Mouse (Mus musculus): Measurements from ENCODE around the gene BC028528. TPM values are rescaled to one million over a fixed set of nuclear protein-coding genes. Genes with fewer than 3 reads are reported as not detected.
A peak's percentile ranks its signal among the peaks of the same experiment; 100 is the strongest.
"Not testable (repeated sequence)": the region's sequence is repeated elsewhere in the genome, so short reads cannot be mapped to it uniquely, and the experiment has no call there.

Gene BC028528
- polyA plus RNA-seq, 1 experiment, result 15.0 TPM

DNA sequence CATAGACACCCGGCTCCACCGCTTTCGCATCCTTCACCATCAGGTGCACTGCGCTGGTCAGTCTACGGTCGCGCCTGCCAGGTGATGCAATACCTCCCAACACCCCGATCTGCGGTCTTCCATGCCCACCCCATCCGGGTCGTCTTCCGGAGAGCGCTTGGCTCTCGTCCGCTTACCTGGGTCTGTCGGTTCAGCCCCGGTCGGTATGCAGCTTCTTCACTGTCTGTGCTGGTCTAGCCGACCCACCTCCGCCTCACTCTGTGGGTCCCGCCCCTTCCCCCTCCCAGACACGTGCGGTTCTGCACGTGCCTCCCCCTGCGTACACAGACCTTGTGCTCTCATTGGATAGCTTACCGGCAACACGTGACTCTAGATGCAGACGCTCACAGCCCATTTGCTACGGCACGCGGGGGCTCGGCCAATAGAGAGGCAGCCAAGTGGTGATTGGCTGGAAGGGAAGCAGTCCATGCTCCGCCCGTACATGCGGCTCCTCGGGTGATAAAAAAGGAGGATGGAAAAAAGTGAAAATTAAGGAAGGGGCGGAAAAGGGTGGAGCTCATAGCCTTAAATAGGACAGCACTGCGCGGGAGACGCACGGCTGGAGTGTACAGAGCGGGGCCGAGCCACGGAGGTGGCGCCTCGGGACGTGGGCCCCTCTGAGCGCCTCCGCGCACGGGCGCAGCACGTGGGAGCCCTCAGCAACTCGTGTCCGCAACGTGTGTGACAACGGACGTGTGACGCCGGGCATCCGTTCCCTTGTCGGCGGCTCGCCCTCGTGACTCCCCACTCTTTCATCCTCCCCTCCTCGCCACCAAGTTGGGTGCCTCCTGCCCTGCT is 9.6 kb downstream of the BC028528 start, which contains the start of gene Ciart:
TSS of gene Ciart (minus strand) at position 273 of the 837 bp plus-strand sequence.
- peak; percentile 96 to 97 for DNase-seq (ENCODE audit: extremely low spot score in 1 of 2, low spot score in 1 of 2)

DNA sequence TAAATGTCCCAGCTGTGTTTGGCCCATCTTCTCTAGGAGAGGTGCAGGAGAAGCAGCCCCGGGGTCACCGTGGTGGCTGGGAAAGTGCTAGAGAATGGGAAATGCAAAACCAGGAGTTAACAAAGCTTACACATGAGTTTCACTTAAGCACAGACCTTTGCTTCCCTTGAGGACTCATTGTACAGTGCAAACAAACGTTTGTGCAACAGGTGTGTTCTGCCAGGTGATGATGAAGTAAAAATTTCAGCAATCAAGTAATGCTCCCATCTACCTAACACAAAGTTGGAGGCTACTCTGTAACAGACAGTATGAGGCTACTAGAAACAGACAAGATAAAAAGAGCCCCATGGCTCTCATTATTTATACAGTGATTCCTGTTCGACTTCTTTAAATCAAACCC is 12.7 kb downstream of the BC028528 start:
- DNase-seq (ENCODE audit: extremely low spot score in 1 of 2, low spot score in 1 of 2), result no peak

DNA sequence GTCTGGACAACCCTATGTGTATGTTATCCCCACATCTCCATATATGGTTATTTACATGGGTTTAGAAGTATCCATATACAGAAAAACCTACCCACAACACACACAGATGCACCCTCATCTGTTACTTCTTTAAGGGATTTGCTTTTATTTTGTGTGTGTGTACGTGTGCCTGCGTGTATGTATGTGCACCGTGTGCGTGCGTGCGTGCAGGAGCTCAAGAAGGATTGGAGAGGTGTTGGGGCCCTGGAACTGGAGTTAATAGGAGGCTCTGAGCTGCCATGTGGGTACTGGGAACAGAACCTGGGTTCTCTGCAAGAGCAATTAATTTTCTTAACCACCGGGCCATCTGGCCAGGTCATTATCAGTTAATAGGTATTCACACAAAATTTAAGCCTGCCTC is 19.8 kb downstream of the BC028528 start:
- DNase-seq (ENCODE audit: extremely low spot score in 1 of 2, low spot score in 1 of 2), result no peak

DNA sequence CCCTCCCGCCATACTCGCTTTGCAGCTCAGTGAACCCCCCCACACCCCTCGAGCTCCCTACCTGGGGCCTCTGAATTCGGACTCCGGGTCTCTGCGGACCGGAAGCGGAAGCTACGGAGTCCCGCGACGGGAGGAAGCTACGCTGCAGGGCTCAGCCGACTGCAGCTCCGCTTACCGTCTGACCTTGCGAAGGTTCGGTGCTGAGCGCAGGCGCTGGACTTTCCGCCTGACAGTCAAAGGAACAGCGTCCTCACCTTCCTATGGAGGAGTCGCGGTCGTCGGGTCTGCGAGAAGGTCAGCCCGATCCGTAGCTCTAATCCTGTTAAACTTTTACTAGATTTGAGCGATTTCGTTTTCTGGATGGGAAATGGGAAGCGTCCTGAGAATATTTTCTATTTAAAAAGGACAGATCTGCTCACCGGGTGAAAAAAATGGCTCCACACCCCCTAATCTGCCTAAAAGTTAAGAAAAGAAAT is 20.4 kb downstream of the BC028528 start, which contains the start of gene Mrps21:
TSS of gene Mrps21 (minus strand) at position 128 of the 476 bp plus-strand sequence.
- DNase-seq (ENCODE audit: extremely low spot score in 1 of 2, low spot score in 1 of 2), result peak; percentile 75 to 89

DNA sequence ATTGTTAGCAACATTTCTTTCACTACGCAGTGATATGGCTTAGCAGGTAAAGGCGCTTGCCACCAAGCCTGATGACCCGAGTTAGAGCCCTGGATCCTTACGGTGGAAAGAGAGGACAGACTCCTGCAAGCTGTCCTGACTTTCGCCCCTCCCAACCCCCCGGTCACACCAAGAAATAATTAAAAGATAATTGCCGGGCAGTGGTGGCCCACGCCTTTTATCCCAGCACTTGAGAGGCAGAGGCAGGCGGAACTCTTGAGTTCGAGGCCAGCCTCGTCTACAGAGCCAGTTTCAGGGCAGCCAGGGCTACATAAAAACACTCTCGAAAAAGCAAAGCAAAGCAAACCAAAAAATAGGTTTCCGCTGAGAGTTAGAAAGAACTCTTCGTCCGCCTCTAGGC is 20.8 kb downstream of the BC028528 start:
- DNase-seq (ENCODE audit: extremely low spot score in 1 of 2, low spot score in 1 of 2), result no peak

DNA sequence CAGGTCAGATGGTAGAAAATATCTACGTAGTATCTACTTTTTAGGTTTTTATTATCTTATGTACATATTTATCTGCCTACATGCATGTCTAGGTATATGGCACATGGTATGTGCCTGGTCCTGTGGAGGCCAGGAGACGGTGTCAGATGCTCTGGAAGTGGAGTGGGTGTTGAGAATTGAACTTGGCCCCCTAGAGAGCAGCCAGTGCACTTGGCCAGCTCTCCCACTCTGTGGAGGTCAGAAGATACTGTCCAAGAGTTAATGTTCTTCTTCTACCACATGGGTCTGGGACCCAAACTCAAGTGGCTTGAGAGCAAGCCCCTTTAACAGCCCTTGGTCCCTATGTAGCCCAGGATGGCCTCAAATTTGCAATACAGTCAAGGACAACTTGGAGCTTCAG is 24.4 kb downstream of the BC028528 start:
- DNase-seq (ENCODE audit: extremely low spot score in 1 of 2, low spot score in 1 of 2), result no peak

DNA sequence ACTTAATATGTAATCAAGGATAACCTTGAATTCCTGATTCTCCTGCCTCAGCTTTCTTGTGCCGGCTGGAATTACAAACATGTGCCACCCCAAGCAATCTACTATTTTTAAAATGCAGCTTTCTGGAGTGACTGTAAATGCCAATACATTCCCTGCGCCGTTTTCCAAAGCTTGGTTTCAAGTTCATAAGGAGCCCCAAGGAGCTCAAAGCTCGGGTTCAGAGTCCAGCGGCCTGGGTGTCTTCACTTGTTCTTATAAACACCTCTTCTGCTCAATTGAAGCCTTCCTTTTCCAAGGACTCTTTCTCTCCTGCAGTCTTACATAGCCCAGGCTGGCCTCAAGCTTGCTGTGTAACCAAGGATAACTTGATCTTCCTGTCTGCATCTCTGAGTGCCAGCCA is 25.7 kb downstream of the BC028528 start:
- DNase-seq (ENCODE audit: extremely low spot score in 1 of 2, low spot score in 1 of 2), result no peak

DNA sequence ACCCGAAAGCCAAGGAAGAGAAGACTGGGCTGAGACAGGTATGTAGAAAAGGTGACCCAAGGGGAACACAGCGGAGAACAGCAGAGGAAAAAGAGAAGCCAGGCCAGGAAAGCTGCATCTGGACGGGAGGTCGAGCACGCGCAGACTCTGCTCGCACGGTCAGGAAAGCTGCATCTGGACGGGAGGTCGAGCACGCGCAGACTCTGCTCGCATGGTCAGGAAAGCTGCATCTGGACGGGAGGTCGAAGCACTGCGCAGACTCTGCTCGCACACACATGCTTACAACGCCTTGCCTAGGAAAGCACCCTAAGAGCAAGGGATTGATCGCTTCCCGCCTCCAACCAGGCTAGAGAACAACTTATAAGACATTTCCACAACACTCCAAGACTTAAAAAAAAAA is 26.2 kb downstream of the BC028528 start:
- no peak for DNase-seq (ENCODE audit: extremely low spot score in 1 of 2, low spot score in 1 of 2)

DNA sequence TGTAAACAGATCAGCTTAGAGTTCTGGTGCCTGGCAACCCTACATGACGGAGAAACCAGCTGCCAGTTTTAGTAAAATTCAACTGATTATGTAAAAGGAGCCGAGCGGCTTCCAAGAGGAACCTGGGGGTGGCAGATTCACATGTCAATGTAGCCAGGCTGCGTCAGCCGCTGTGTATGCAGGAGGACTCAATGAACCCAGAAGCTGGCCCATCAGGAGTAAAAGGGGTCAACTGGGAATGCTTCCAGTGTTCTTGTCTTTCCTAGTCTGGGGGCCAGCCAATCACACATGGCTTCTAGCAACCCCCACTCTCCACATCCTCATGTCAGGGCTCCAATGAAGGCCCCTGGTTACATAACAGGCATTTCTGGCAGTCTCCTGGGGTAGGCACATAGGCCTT is 26.8 kb downstream of the BC028528 start:
- DNase-seq (ENCODE audit: extremely low spot score in 1 of 2, low spot score in 1 of 2), result peak; percentile 86 to 91

DNA sequence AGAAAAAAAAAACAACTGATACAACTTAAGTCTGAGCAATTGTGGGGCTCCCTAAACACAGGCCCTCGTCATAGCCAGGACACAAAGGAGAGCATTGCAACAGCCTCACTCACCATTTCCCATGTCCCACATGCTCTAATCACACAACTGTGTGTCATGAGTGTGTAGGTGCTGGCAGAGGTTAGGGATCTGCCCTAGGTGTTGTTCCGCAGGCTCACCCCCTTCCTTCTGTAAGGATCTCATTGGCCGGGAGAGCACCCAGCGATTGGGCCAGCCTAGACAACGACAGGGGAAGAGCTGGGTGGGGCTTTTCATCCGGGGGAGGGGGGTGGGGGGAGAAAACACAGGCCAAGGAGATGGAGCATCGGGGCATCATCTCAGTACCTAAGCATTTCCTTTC is 28.2 kb downstream of the BC028528 start:
- DNase-seq (ENCODE audit: extremely low spot score in 1 of 2, low spot score in 1 of 2), result no peak

DNA sequence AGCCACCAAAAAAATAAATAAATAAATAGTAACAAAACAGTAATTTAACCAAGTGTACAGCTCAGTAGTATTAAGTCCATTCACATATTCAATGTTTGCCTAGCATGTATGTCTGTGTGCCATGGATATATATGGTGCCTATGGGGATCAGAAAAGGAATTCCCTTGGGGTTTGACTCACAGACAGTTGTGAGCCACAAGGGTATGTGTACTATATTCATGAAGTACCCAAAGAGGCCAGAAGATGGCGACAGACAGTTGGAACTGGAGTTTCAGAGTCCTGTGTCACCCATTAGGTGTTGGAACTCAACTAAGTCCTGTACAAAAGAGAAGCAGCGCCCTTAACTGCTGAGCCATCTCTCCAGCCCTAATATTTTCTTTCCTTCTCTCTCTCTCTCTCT is 30.0 kb downstream of the BC028528 start:
- peak; percentile 46 to 90 for DNase-seq (ENCODE audit: extremely low spot score in 1 of 2, low spot score in 1 of 2)

DNA sequence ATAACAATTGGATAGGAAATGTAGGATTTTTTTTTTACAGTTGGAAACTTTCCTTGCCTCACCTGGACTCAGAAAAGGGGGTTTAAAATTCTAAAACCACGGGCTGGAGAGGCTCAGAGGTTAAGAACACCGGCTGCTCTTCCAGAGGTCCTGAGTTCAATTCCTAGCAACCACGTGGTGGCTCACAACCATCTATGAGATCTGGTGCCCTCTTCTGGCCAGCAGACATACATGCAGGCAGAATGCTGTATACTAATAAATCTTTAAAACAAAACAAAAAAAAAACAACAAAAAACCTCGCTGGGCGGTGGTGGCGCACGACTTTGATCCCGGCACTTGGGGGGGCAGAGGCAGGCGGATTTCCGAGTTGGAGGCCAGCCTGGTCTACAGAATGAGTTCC is 30.6 kb downstream of the BC028528 start:
- DNase-seq (ENCODE audit: extremely low spot score in 1 of 2, low spot score in 1 of 2), result no peak

DNA sequence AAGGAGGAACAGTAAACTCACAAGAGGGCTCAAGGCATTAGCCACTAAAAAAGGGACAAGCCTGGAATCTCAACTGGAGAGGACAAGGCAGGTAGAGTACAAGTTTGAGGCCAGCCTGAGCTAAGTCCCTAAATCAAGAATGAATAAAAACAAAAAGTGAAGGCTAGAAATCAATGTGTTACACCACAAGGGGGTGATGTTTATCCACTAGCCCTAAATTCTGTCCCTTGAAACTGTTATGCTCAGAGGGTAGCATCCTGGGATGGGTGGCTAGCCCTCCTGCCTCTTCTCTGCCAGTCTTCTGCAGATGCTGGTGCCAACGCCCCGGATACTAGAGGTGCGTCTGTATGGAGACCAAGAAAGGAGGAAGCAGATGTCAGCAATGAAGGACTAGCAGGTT is 31.5 kb downstream of the BC028528 start:
- no peak for DNase-seq (ENCODE audit: extremely low spot score in 1 of 2, low spot score in 1 of 2)

DNA sequence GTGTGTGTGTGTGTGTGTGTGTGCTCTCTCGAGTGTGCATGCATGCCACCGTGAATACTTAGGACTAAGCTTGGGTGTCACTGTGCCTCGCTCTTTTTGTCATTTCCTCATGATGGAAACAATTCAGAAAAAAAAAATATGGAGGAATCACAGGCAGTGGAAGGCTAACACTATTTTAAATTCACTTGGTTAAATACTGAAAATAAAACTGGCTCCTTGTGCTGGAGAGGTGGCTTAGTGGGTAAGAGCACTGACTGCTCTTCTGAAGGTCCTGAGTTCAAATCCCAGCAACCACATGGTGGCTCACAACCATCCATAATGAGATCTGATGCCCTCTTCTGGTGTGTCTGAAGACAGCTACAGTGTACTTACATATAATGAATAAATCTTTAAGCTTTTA is 33.5 kb downstream of the BC028528 start:
- not testable (repeated sequence) for DNase-seq (ENCODE audit: extremely low spot score in 1 of 2, low spot score in 1 of 2)

DNA sequence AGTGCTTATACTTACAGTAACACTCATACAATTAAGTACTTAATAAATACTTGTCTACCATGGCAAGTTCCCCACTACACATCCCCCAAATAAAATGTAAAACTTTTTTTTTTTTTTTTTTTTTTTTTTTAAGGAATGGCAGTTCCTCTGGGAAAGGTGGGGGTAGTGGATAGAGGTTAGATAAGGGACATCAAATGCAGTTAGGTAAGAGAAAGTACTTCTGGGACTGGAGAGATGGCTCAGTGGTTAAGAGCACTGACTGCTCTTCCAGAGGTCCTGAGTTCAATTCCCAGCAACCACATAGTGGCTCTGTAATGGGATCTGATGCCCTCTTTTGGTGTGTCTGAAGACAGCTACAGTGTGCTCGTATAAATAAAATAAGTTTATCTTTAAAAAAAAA is 34.8 kb downstream of the BC028528 start:
- DNase-seq (ENCODE audit: extremely low spot score in 1 of 2, low spot score in 1 of 2), result not testable (repeated sequence)

DNA sequence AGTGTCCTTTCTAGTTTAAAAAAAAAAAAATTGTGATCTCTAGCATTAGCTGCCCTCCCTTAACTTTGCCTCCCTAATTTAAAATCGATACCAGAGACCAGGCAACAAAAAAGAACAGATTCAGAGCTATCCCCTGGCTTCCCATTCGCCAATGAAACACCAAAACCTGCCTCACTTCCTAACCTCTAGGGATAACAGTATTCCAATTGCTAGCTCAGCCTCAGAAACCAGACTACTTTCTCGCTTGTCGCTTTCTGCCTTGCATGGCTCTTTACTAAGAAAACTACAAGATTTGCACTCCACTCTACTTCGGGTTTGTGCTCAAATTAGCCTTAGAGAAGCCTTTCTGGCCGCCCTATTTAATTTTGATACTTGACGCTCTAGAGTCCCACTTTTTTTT is 35.7 kb downstream of the BC028528 start:
- DNase-seq (ENCODE audit: extremely low spot score in 1 of 2, low spot score in 1 of 2), result no peak

DNA sequence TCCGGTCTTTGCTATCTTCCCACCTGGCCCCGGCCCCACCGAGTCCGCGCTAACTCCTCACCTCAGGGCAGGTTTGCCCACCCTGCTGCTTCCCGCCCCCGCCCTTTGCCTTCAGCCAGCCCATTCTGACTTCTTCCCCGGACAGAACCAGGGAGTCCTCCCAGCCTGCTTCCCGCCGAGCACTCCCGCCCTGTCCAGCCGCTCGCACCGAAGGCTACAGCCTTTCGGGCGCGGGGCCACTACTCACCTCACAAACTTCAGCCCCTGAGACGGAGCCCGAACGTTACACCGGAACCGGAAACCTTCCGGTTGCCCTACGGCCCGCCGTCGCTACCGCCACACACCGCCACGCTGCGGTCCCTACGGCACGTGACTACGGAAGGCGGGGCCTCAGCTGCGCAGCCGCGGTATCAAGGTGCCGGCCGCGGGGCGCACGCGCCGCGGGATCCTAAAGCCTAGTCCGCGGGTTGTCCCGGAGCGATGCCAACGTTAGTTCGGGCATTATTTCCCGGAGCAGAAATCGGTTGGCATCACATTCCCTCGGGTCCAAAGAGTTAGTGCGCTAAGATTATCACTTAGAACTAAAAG is 36.2 kb downstream of the BC028528 start, which contains the start of gene Prpf3:
TSS of gene Prpf3 (minus strand) at position 384 of the 588 bp plus-strand sequence.
- DNase-seq (ENCODE audit: extremely low spot score in 1 of 2, low spot score in 1 of 2), result peak; percentile 80 to 96

DNA sequence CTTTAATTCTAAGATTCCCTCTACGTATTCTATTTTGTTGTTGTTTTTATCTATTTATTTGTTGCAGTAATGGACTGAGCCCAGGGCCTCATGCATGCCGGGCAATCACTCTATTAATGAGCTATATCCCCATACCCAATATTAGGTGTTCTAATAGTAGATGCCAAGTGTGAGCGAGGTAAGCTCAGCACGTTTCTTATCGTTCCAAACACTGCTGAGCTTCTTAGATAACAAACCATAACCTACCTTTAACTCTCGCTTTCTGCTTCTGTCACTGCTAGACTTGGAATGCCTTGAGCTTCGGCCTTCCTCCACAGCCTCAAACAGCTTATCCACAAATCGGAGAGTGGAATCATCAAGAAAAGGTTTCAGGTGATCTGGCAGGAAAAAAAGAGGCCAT is 40.5 kb downstream of the BC028528 start:
- no peak for DNase-seq (ENCODE audit: extremely low spot score in 1 of 2, low spot score in 1 of 2)

DNA sequence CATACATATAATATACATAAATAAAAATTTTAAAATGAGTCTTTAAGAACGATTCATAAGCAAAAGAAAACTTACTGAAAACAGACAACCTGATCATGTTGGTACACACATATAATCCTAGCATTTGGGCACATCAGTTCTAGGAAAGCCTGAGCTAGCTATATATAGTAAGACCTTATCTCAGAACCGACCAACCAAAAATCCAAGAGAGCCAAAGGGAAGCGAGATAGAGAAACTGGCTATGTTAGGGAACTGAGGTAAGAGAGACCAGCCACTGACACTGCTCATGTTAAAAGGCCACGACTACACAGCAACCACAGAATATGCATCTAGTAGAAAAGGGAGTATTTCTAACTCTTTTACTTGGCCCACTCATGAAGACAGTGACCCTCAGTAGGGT is 41.2 kb downstream of the BC028528 start:
- DNase-seq (ENCODE audit: extremely low spot score in 1 of 2, low spot score in 1 of 2), result no peak

DNA sequence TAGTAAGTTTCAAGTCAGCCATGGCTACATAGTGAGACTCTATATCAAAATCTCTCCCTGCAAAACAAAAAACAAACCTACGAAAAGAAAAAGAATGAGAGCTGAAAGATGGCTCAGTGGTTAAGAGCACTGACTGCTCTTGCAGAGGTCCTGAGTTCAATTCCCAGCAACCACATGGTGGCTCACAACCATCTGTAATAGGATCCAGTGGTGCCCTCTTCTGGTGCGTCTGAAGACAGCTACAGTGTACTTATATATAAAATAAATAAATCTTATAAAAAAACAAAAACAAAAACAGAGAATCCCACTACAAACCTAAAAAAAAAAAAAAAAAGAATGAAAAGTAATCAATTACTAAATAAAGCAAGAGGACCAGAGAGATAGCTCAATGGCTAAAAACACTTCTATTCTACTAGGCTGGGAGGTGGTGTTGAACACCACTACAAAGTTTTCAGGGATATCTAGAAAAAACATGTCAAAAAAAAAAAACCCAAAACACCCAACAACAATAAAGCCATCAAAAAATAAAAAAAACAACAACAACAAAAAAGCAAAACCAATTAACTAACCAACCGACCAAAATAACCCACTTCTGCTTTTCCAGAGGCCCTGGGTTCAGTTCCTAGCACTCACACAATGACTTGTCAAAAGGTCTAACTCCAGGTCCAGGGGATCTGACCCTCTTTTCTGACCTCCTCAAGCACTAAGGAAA is 49.1 kb downstream of the BC028528 start:
- DNase-seq (ENCODE audit: extremely low spot score in 1 of 2, low spot score in 1 of 2), result no peak

DNA sequence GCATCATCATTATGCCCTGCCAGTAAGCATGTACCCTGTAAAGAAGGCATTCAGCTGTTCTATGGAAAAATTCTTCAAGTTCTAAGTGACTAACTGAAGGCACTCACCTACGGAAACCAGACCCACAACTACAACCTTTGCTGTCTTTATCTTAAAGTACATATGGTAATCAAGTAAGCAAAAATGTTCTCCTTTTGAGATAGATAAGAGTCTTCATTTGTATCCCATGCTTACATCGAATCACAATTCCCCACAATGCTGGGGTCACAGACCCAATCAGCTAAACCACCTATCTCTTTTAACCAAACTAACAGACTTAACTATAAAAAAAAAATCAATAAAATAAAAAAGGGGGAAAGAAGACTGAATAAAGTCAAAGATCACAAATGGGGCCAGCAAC is 52.6 kb downstream of the BC028528 start:
- DNase-seq (ENCODE audit: extremely low spot score in 1 of 2, low spot score in 1 of 2), result no peak
